9 mouse cellular contexts compared by ENCODE assay signal in genomic region chr3:107680790-107681576, GRCm38 (mm10). TPM values are rescaled to one million over a fixed set of nuclear protein-coding genes. Genes with fewer than 3 reads are reported as not detected.
DNase-seq lines count a peak whose midpoint lies in the region; ATAC-seq lines count a peak whose summit lies in the region.
"Had no signal": no experiment of that assay in that cellular context is flagged by ENCODE, and none has a peak within 500 bp of the region (broad histone marks: within the 10 kb centered on the region; RNA-seq: fewer than 3 reads in every experiment).

No protein-coding gene starts in this region.

- peak; percentile 45 to 58 for DNase-seq in heart, adult 18-20 months
- DNase-seq in heart, adult 8-10 months (ENCODE audit: low spot score), result no peak
- DNase-seq in adrenal gland, postnatal 25 days, result peak; percentile 29
- peak; percentile 65 for DNase-seq in kidney, postnatal 14 days
- DNase-seq in lung, postnatal 4 days, result peak; percentile 31 to 64
- DNase-seq in liver, result no peak

- peak; percentile 73 for ATAC-seq in granulocyte monocyte progenitor cell, adult 5-6 weeks (replicated peaks; ENCODE audit: poor library complexity, severe bottlenecking)
- ATAC-seq in CD4-positive, CD25-positive, alpha-beta regulatory T cell, adult 4 months, result no peak

RNA-seq across cellular contexts. Expression of gene Ahcyl1, which starts 15.4 kb away (rescaled TPM):
- total RNA-seq in heart, adult 18-20 months (2021), result 10 to 100 TPM; 73.1 to 90.9 TPM
- 10 to 100 TPM; 76.2 to 87.9 (median 83.4) TPM for total RNA-seq in heart, adult 8-10 months (2022)
- 211 and 235 TPM in 2 replicates for total RNA-seq in adrenal gland, postnatal 25 days (2021)
- total RNA-seq in granulocyte monocyte progenitor cell, adult 5-6 weeks (2014; fragmentation: Nextera tagmentation), result 81.6 and 100 TPM in 2 replicates
- total RNA-seq in granulocyte monocyte progenitor cell, adult 5-6 weeks (2017), result 67.8 and 68.2 TPM in 2 replicates
- polyA plus RNA-seq in CD4-positive, CD25-positive, alpha-beta regulatory T cell, adult 4 months (2017; shearing (Covaris generic)), result 10 to 100 TPM; 12.1 to 22.1 TPM

RNA-seq across cellular contexts. Expression of gene Strip1, which starts 49.5 kb away (rescaled TPM):
- 10 to 100 TPM; 21.5 to 21.6 TPM for total RNA-seq in heart, adult 18-20 months (2021)
- total RNA-seq in heart, adult 8-10 months (2022), result 10 to 100 TPM; 17.4 to 22.6 (median 20.4) TPM
- total RNA-seq in adrenal gland, postnatal 25 days (2021), result 33.3 and 38.3 TPM in 2 replicates
- total RNA-seq in granulocyte monocyte progenitor cell, adult 5-6 weeks (2014; fragmentation: Nextera tagmentation), result 18.6 and 20.1 TPM in 2 replicates
- total RNA-seq in granulocyte monocyte progenitor cell, adult 5-6 weeks (2017), result 19.5 and 21.9 TPM in 2 replicates
- polyA plus RNA-seq in CD4-positive, CD25-positive, alpha-beta regulatory T cell, adult 4 months (2017; shearing (Covaris generic)), result 10 to 100 TPM; 18.8 to 19.4 TPM

RNA-seq across cellular contexts. Expression of gene Gm10961, which starts 49.9 kb away (rescaled TPM):
- total RNA-seq in heart, adult 18-20 months (2021), result not detected
- total RNA-seq in heart, adult 8-10 months (2022), result not detected
- total RNA-seq in adrenal gland, postnatal 25 days (2021), result not detected in 2 replicates
- total RNA-seq in granulocyte monocyte progenitor cell, adult 5-6 weeks (2014; fragmentation: Nextera tagmentation), result not detected in 2 replicates
- total RNA-seq in granulocyte monocyte progenitor cell, adult 5-6 weeks (2017), result not detected in 2 replicates
- polyA plus RNA-seq in CD4-positive, CD25-positive, alpha-beta regulatory T cell, adult 4 months (2017; shearing (Covaris generic)), result not detected
- polyA plus RNA-seq: macrophage had no signal

Comparison
In these comparisons a context has a peak if more than half of its experiments do, and no peak if none do; other contexts are left out.
1. DNase-seq: peak in heart, adult 18-20 months (2 of 2), adrenal gland, postnatal 25 days (single experiment), kidney, postnatal 14 days (single experiment) and lung, postnatal 4 days (2 of 2); none in heart, adult 8-10 months (single experiment) and liver (single experiment).